Mouse (Mus musculus): ENCODE results near the gene Mrpl12.

Gene Mrpl12

DNA sequence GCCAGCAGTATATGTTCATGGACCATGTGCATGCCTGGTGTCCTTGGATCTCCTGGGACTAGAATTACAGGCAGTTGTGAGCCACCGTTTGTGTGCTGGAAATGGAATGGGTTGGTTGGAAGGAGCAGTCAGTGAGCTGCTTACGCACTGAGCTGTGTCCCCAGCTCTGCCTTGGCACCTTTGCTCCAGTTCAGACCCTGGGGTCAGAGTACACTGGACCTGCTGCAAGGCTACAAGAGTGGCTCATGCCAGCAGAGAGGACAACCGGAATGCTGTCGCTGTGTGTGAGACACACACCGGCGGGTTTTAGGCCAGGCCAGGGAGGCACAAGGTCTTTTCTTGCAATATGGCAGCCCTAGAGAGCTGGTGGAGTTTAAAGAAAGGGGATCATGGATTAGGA, 12.4 kb upstream of the Mrpl12 start:
- DNase-seq (ENCODE audit: extremely low spot score): no peak

DNA sequence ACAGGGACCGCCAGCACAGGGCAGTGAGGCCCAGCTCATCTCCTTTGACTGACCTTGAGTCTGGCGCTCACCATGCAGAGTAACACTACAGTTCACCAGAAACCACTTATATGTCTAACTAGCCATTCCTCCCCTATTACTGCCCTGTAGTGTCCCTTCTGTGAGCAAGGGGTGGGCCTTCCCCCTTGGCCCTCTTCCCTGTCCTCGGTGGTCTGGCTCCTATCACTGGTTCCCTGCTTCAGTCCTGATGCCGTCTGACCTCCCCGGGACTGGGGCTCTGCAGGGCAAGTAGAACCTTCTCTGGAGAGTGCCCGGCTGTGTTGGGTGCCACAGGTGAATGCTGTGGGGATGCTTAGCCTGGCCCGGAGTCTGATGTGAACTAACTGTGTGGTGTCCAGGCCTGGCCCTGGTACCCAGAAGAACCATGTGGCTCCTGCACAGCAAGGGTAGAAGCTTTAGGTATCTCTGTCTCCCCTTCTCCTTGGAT, 922 bp upstream of the Mrpl12 start:
- no peak for DNase-seq (ENCODE audit: extremely low spot score)

- DNase-seq (ENCODE audit: extremely low spot score): no peak
Observed at GRCm38 (mm10) chr11:120485251-120485650, 838 bp downstream of the Mrpl12 start.

DNA sequence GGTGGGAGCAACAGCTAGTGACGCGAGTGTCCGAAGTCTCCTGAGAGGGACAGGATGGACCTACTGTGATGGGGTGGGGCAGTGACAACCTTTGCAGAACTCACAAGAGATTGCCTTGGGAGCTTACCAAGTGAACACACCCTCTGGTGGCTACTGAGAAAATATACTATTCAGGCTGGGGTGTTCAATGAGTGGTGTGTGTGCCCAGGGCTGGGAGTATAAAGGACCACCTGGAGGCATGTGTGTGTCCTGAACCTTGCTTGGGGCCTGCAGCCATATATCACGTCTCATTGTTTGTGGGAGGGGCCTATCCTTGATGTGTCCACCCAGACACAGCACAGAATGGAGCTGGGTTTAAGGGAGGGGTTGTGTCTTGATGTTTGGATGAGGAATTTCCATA, 4.1 kb downstream of the Mrpl12 start:
- DNase-seq (ENCODE audit: extremely low spot score): no peak

DNA sequence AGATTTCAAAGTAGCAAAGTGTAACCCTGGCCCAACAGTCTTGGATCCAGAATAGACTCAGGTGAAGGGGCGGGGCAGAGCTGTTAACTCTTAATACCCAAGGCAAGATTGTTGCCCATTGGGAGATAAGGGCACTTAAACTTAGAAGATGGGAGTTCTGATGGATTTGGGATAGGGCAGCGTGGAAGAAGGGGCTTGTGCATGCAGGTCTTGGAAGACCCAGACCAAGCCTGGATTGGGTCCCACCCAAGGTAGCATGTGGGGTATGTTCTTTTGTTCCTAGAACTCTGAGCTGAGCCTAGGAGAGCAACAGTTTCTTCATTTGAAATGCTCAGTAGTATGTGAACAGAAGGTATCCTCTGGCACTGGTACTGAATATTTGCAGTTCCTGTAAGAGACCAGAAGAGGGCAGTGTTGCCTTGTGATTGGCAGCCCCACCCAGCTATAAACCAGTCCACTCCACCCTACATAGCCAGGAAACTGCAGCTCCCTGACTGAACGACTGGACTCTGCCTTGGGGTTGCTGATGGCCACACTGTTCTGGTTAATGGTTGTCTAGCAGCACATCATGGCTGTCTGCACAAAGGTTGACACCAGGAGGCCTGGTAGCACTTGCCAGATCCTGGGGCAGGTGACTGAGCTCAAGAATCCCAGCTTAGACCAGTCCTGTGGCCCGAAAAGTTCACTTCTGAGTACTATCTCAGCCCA, 4.8 kb downstream of the Mrpl12 start:
- peak; percentile 81 for DNase-seq (ENCODE audit: extremely low spot score)

DNA sequence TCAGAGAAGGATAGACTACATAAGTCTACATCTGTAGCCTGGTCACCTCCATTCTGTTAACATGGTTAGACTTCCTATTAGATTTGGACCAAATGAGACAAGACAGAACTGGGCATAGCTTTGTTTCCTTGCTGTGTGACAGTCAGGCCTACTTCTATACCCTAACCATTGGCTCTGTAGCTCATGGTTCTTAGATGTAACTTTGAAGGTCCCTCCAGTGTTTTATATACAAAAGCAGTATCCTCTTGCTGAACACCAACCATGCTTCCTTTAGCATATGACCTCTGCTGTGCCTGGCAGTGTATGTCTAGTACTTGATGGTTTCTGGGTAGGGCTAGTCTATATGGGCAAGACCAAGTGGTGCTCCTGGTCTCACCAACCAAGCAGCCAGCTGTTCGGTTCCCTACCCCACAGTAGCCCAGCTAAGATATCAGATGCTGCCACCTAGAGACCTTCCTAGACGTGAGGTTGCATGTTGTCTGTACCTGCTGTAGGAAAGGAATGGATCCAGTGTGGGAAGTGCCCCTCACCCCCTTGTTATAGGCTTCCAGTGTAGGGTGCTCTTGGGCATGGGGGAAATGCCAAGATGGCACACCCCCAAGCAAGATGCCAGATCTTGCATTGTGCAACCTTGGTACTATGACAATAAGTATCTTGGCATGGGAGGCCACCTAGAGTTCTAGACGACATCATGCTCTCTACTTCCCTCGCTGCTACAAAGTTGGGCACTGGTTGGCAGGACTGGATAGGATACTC, 6.1 kb downstream of the Mrpl12 start:
- no peak for DNase-seq (ENCODE audit: extremely low spot score)

GRCm38 (mm10) chr11:120491317-120492023, 7.1 kb downstream of the Mrpl12 start, which contains the start of gene Slc25a10:
Gene Slc25a10 (plus strand): TSS chr11:120491840.
- DNase-seq (ENCODE audit: extremely low spot score): peak; percentile 90

- DNase-seq (ENCODE audit: extremely low spot score): peak; percentile 61
Observed at GRCm38 (mm10) chr11:120492024-120492877, 7.8 kb downstream of the Mrpl12 start.

DNA sequence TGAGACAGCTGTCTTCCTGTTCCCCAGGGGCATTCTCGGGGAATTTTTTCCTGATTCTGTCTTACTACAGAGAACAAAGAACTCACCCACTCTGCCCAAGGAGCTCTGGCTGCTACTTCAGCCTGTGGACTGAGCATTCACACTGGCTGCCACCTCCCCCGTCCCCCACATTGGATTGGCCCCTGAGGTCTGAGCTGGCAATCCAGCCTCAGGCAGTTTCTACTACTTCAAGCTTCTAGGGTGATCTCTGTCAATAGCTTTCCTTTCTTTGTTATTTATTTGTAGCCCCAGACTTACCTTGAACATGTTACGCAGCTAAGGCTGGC, 8.4 kb downstream of the Mrpl12 start:
- no peak for DNase-seq (ENCODE audit: extremely low spot score)

DNA sequence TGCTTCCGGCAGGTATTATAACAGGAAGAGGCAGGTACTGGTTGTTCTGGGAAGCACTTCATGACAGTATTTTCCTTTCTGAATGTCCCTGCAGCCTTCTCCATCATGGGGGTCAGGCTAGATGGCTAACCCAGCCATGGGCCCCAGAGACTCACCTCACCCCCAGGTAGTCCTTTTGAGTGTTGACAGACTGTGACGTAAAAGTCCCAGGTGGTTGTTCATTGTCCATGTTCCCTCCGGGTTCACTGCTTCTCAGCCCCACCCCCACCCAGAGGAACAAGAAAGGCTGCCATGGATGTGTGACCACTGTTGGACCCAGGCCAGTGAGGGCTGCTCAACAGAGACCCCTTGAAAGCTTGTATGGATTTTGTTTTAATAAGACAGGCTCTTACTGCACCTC, 8.9 kb downstream of the Mrpl12 start:
- DNase-seq (ENCODE audit: extremely low spot score): no peak

DNA sequence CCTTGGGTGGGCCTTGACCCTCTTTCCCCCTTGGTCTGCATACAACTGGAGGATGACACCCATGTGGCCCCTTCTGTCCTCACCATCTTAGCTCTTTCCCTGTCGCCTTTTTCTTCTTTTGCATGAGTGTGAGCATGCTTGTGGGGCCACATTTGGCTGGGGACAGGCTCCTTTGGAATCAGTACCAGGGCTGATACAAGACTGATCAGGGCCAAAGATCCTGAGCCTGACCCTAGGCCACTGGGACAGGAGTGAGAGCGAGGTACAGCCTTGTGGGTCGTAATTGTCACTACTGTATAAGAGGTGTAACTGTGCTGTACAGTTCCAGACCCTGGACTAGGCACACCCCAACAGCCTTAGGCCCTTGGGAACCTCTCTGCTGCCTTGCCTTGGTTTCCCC, 9.5 kb downstream of the Mrpl12 start:
- no peak for DNase-seq (ENCODE audit: extremely low spot score)

- DNase-seq (ENCODE audit: extremely low spot score): no peak
Observed at GRCm38 (mm10) chr11:120497436-120497835, 13.0 kb downstream of the Mrpl12 start.

DNA sequence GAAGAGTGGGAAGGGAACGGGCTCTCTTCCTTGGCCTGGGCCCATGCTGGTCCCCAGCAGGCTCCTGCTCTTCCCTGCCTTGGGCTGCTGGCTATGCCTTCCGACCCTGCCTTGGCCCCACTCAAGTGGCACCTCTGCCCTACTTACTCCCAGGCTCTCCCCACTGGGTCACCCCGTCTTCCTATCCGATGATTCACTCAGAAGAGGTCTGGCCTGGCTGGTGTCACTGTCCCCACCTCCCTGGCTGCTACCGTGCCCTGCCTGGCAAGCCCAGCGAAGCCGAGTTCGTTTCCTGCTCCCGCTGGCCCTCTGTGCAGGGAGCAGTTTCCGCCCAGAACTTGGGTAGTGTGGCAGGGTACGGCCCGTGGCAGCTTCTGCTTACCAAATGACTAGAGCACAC, 13.8 kb downstream of the Mrpl12 start:
- no peak for DNase-seq (ENCODE audit: extremely low spot score)

- DNase-seq (ENCODE audit: extremely low spot score): no peak
Observed at GRCm38 (mm10) chr11:120498891-120499290, 14.5 kb downstream of the Mrpl12 start.

GRCm38 (mm10) chr11:120499894-120500293, 15.5 kb downstream of the Mrpl12 start:
- DNase-seq (ENCODE audit: extremely low spot score): no peak

- DNase-seq (ENCODE audit: extremely low spot score): no peak
Observed at GRCm38 (mm10) chr11:120500357-120500756, 15.9 kb downstream of the Mrpl12 start.

GRCm38 (mm10) chr11:120501018-120501417, 16.6 kb downstream of the Mrpl12 start:
- no peak for DNase-seq (ENCODE audit: extremely low spot score)

GRCm38 (mm10) chr11:120501701-120502100, 17.3 kb downstream of the Mrpl12 start:
- DNase-seq (ENCODE audit: extremely low spot score): no peak

DNA sequence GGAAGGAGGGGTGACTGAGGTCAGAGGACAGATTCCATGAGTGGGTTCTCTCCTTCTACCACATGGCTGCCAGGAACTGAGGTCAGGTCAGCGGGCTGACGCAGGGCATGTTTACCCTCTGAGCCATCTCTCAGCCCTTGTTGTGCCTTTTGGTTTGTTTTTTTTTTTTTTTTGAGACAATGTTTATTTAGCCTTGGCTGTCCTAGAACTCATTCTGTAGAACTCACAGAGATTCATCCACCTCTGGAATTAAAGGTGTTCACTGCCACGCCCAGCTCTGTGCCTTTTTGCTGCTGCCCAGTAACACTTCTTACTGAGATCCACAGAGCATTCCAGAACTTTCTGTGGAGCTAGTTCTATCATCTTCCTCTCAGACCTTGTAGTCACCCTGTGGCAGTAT, 21.2 kb downstream of the Mrpl12 start:
- DNase-seq (ENCODE audit: extremely low spot score): no peak

DNA sequence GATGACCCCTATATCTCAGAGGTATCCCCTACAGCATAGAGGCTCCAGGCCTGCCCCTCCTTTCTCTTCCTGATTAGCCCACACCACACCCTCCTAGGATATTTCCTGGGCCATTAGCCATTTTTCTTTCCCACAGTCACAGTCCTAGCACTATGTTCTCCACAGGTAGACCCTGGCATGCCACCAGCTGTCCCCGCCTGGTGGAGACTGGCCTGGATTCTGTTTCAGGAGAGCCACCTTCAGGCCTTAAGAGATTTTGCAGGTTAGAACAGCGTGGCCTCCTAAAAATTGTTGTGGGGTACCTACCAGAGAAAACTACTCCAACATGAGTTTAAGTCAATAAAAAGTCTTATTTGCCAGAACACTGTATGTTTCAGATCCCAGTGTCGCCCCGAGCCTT, 22.5 kb downstream of the Mrpl12 start:
- DNase-seq (ENCODE audit: extremely low spot score): no peak

DNA sequence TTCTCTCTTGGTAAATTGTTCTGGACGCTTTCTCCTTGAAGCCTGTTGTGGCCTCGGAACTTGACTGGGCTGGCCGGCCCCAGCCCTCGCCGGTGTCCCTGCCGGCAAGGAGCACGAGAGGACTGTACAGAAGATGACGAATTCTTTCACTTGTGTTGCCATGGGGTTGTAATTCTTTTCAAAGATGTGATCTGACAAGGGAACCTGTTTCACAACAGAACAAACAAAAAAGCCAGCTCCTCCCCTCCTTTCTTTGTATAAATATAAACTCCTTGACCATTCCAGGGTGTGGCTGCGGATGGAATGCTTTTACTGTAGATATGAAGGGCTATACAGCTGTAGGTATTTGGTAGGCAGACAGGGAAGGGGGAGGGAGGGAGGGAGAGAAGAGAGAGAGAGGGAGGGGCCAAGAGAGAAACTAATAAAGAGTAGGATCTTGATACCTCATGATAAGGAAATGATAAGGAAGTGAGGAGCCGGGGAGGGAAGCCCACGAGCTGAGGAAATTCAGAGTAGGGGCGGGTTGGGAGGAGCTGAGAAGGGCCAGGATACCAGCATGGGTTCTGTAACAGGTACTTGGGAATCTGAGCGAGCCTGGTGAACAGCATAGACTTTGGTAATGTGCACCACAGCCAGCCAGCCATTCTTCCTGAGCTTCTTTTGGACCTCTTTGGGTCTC, 23.3 kb downstream of the Mrpl12 start:
- no peak for DNase-seq (ENCODE audit: extremely low spot score)
